Mouse (Mus musculus) C2C12 (cell line): ENCODE measurements around the gene Zswim1. TPM values are rescaled to one million over a fixed set of nuclear protein-coding genes. Genes with fewer than 3 reads are reported as not detected.
"Not testable (repeated sequence)": the region's sequence is repeated elsewhere in the genome, so short reads cannot be mapped to it uniquely, and the experiment has no call there.

Experiments
- H3K27me3 ChIP-seq: one replicate; pipeline ENCODE4 v1.6.1; 2011; ENCODE audit not compliant: control insufficient read depth, insufficient read depth, insufficient read length
- H3K36me3 ChIP-seq: one replicate; pipeline ENCODE4 v1.6.1; 2011; ENCODE audit not compliant: control insufficient read depth, insufficient read depth
- H3K4me3 ChIP-seq: one replicate; pipeline ENCODE4 v1.5.1; 2011; ENCODE audit warnings: mild to moderate bottlenecking, control low read depth; ENCODE audit not compliant: poor library complexity, insufficient read depth, severe bottlenecking
- H3K79me2 ChIP-seq: one replicate; pipeline ENCODE4 v1.6.1; 2011; ENCODE audit not compliant: control insufficient read depth, insufficient read depth
- H3K79me3 ChIP-seq: one replicate; pipeline ENCODE4 v1.6.1; 2011; ENCODE audit warnings: low read depth, control low read depth
- H3ac ChIP-seq: one replicate; pipeline ENCODE3; 2011; ENCODE audit warnings: low read depth; ENCODE audit not compliant: control insufficient read depth, insufficient read length
- CEBPB ChIP-seq: IDR thresholded peaks from one replicate; pipeline ENCODE4 v1.6.1; 2011; ENCODE audit warnings: low read depth, mild to moderate bottlenecking, control low read depth, moderate library complexity
- CTCF ChIP-seq: IDR thresholded peaks from one replicate; pipeline ENCODE4 v1.5.1; 2011; ENCODE audit not compliant: control insufficient read depth, insufficient read depth, insufficient read length
- FOSL1 ChIP-seq: IDR thresholded peaks from one replicate; pipeline ENCODE4 v1.8.0; 2011; ENCODE audit warnings: mild to moderate bottlenecking, low read length; ENCODE audit not compliant: poor library complexity, insufficient read depth, severe bottlenecking
- MAX ChIP-seq: IDR thresholded peaks from one replicate; pipeline ENCODE4 v1.6.1; 2011; ENCODE audit warnings: mild to moderate bottlenecking, control low read depth
- MYOD1 ChIP-seq: IDR thresholded peaks from one replicate; pipeline ENCODE4 v1.6.1; 2011; ENCODE audit warnings: low read depth; ENCODE audit not compliant: control insufficient read depth, insufficient read length
- MYOG ChIP-seq: IDR thresholded peaks from one replicate; pipeline ENCODE4 v1.6.1; 2011; ENCODE audit not compliant: control insufficient read depth, insufficient read length; ENCODE audit errors: extremely low read depth
- USF1 ChIP-seq: IDR thresholded peaks from one replicate; pipeline ENCODE4 v1.6.1; 2011; ENCODE audit warnings: low read depth, mild to moderate bottlenecking, control low read depth, moderate library complexity
- polyA plus RNA-seq: library from polyadenylated mRNA; unstranded; fragments of >200 nt; fragmentation: generic; extraction: Trizol; gene quantifications from one replicate; pipeline ENCODE4 v1.2.1, GENCODE M21; 2012; ENCODE audit warnings: missing spikeins

The Zswim1 gene
- polyA plus RNA-seq, 1 experiment, result 10.0 TPM

DNA sequence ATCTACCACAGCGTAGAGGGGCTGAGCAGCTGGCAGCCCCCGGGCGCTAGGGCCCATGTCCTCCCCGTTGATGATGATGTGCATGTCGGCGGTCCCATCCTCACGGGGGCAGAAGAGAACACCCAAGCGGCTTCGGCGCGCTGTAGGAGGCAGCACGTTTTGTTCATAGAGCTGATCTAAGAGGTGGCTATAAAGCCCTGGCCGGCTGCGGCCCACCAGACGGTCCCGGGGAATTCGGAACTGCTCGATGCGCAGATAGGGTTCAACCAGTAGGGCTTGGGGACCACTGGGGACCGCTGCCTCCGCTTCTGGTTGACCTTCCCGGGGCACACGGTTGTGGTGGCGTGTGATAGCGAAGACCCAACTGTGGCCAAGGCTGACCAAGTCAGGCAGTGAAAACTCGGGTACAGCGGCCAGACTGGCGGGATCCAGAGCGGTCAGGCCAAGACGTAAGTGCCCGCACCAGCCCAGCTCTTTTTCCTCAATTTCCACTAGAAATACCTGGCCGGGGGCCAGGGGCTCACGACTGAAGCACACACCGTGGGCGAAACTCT, 10.3 kb downstream of the Zswim1 start, which contains the start of gene Ctsa:
Gene Ctsa, plus strand, starts transcription at position 126 of the 554 bp plus-strand sequence.
- no peaks in the 10 kb centered on the region for H3K27me3 ChIP-seq
- H3K79me2 ChIP-seq, result peaks cover 20% of the 10 kb centered on the region
- H3K79me3 ChIP-seq, result peaks cover 8% of the 10 kb centered on the region
- peak within 1 kb of the TSS; percentile 60 for H3K4me3 ChIP-seq
- no peak for TF ChIP-seq MYOG
- no peak for TF ChIP-seq CEBPB
- peak; percentile 72 for TF ChIP-seq CTCF
- no peak for TF ChIP-seq MAX
- peaks cover 6% of the 10 kb centered on the region for H3K36me3 ChIP-seq
- peak within 1 kb of the TSS; percentile 86 for H3ac ChIP-seq

DNA sequence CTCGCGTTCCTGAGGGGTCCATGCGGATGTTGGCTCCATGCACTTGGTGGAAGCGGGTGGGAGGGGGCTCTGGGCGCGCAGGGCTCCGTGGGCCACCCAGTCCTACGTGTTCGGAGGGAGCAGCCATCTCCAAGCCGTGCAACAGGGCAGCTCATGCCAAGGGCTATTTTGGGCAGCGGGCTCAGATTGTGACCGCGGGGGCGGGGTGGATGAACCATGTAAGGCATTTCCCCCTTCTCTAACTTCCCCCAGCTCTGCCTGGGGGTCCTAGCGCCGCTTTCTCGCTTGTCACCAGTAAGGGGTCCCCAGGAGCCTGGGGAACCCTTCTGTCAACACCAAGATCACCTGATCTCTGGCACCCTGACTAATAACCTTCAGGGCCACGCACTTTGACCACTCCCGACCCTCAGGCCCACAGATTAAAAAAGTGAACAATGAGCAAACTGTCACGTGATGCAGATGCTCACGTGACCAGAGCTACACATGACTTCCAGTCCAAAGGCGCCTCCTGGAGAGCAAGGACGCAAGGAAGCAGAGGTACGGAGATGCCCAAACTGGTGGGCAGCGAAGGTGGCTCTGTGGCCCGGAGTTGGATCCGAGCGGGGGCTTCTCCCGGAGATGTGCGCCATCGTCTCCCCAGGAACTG, 11.0 kb downstream of the Zswim1 start, which contains the start of gene Neurl2:
Gene Neurl2, minus strand, starts transcription at position 143 of the 646 bp plus-strand sequence.
- H3K79me2 ChIP-seq, result peaks cover 20% of the 10 kb centered on the region
- H3K4me3 ChIP-seq, result peak within 1 kb of the TSS; percentile 60
- H3K79me3 ChIP-seq, result peaks cover 8% of the 10 kb centered on the region
- H3K27me3 ChIP-seq, result no peaks in the 10 kb centered on the region
- peak within 1 kb of the TSS; percentile 86 for H3ac ChIP-seq
- no peak for TF ChIP-seq CEBPB
- TF ChIP-seq MAX, result peak; percentile 92
- peak; percentile 100 for TF ChIP-seq USF1
- H3K36me3 ChIP-seq, result peaks cover 10% of the 10 kb centered on the region

DNA sequence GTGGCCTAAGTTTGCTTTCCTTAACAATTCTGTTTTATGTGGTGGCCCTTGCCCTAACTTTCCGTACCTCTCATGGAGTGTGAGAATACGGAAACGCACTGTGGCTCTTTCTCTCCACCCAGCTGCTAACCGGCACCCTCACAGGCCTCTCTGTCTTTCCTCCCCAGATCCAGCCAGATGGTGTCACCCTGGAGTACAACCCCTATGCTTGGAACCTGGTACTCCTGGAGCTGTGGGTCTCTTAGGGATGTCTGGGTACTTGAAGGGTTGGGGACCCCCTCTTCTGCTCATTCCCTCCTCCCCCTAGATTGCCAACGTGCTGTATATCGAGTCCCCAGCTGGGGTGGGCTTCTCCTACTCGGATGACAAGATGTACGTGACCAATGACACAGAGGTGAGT, 12.0 kb downstream of the Zswim1 start:
- Histone ChIP-seq H3K4me3 (peak overlapping the region; percentile 60), H3K79me2 (peaks cover 20% of the 10 kb centered on the region), H3K79me3 (peaks cover 8% of the 10 kb centered on the region), H3K27me3 (no peaks in the 10 kb centered on the region), H3ac (peak overlapping the region; percentile 86), H3K36me3 (peaks cover 19% of the 10 kb centered on the region)
- TF ChIP-seq USF1 (no peak), CEBPB (no peak), MYOD1 (no peak), MYOG (no peak), FOSL1 (no peak), CTCF (no peak), MAX (no peak)

DNA sequence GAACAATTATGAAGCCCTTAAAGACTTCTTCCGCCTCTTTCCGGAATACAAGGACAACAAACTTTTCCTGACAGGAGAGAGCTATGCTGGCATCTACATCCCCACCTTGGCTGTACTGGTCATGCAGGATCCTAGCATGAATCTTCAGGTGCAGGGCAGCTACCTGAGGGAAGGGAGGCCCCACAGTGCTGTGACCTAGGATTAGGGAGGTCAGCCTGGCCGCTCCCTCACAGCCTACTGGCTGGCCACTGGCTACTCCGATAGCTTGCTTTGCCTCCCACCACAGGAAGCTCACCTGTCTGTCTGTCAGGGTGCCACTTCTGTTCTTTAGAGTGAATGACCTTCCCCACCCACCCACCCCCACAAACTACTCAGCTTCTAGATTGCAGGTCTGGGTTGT, 12.7 kb downstream of the Zswim1 start:
- Histone ChIP-seq H3K79me2 (peaks cover 20% of the 10 kb centered on the region), H3K79me3 (peaks cover 8% of the 10 kb centered on the region), H3K27me3 (no peaks in the 10 kb centered on the region), H3ac (no peak overlapping the region), H3K36me3 (peaks cover 25% of the 10 kb centered on the region), H3K4me3 (no peak overlapping the region)
- TF ChIP-seq CTCF (no peak), FOSL1 (no peak), CEBPB (no peak), MYOG (no peak), MAX (no peak), MYOD1 (no peak), USF1 (no peak)

DNA sequence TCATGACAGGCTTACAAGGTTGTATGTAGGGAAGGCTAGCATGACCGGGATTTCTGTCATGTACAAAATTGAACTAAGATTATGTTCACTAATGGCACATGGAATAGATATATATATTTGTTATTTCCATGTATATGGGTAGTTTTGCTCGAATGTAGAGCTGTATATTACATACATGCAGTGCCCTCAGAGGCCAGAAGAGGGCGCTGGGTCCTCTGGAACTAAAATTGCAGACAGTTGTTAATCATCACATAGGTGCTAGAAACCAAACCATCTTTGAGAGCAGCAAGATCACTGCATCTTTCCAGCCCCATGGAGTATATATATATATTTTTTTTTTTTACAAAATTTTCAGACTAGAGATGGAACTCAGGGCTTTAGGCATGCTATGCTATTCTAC, 23.3 kb downstream of the Zswim1 start:
- TF ChIP-seq CTCF, result no peak
- no peak for TF ChIP-seq FOSL1
- TF ChIP-seq MAX, result no peak
- no peak for TF ChIP-seq MYOD1
- TF ChIP-seq MYOG, result no peak
- TF ChIP-seq USF1, result no peak
- TF ChIP-seq CEBPB, result no peak
- H3ac ChIP-seq, result no peak overlapping the region

DNA sequence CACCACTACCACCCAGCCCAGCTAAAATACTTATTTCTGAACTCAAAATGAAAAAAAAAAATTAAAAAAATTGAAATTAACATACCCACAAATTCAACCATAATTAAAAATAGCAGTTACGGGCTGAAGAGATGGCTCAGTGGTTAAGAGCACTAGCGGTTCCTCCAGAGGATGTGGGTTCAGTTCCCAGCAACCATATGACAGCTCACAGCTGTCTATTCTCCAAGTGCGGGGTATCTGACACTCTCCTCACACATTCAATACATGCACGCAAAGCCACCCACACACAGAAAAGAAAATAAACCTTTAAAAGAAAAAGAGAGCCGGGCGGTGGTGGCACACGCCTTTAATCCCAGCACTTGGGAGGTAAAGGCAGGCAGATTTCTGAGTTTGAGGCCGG, 27.6 kb downstream of the Zswim1 start:
- Histone ChIP-seq H3K36me3 (no peaks in the 10 kb centered on the region), H3K79me2 (no peaks in the 10 kb centered on the region), H3K27me3 (no peaks in the 10 kb centered on the region), H3K79me3 (no peaks in the 10 kb centered on the region), H3ac (no peak overlapping the region), H3K4me3 (no peak overlapping the region)
- TF ChIP-seq CTCF (no peak), MAX (no peak), CEBPB (no peak), MYOD1 (no peak), USF1 (no peak), MYOG (no peak), FOSL1 (no peak)

More for the DNA sequence above, 23.3 kb downstream of the Zswim1 start:
- H3K79me3 ChIP-seq, result no peaks in the 10 kb centered on the region
- no peaks in the 10 kb centered on the region for H3K79me2 ChIP-seq
- no peaks in the 10 kb centered on the region for H3K27me3 ChIP-seq
- no peak overlapping the region for H3K4me3 ChIP-seq
- no peaks in the 10 kb centered on the region for H3K36me3 ChIP-seq

DNA sequence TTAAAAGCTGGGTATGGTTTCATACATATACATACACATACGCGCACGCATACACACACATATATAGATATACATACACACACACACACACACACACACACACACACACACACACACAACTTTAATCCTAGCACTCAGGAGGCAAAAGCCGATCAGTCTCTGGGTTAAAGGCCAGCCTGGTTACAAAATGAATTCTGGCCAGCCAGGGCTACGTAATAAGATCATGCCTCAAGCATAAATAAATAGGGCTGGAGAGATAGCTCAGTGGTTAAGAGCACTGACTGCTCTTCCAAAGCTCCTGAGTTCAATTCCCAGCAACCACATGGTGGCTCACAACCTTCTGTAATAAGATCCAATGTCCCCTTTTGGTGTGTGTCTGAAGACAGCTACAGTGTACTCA, 33.1 kb downstream of the Zswim1 start:
- H3K79me3 ChIP-seq, H3ac ChIP-seq, H3K79me2 ChIP-seq, H3K27me3 ChIP-seq, H3K36me3 ChIP-seq, H3K4me3 ChIP-seq: not testable (repeated sequence)
